Mouse (Mus musculus) liver, adult 2 months (tissue): ENCODE results near the gene Ptprg.

Experiments used
- CTCF ChIP-seq: fragments of 200-500 bp; IDR thresholded peaks from 2 replicates; pipeline ENCODE4 v1.5.1; 2011; ENCODE audit warnings: low read depth, low read length, control low read depth
- POLR2A ChIP-seq: fragments of 200-500 bp; IDR thresholded peaks from 2 replicates; pipeline ENCODE4 v1.6.1; 2011; ENCODE audit warnings: low read length, control low read depth; ENCODE audit not compliant: insufficient read depth; ENCODE audit errors: extremely low read depth

DNA sequence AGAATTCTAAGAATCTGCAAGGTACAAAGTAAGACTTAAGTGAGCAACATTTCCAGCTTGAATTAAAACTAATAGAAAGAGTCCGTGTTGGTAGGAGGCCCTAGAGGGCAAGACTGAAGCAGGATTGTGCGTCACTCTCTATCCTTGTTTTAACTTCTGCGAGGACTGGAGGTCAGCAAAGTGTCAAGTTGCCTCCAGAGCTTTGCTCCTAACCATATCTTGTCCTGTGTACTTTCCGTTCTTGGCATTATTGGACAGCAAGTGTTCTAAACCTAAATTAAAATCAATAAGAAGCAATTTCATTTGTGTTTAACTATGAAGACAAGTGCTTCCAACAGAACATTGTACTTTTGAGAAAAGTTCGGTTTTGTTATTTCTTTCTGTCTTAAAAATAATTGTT lies 20.4 kb downstream of the Ptprg start:
- no peak for TF ChIP-seq CTCF
- no peak for TF ChIP-seq POLR2A
